Mouse (Mus musculus) spleen, embryonic (tissue): ENCODE data around the gene Serpina1c.
"Not testable (repeated sequence)": the region's sequence is repeated elsewhere in the genome, so short reads cannot be mapped to it uniquely, and the experiment has no call there.

ENCODE experiments used
- CTCF ChIA-PET: fragments of 350-600 bp; sonication (Branson Sonifier 250); formaldehyde crosslinking; loops from one replicate; lab custom pipeline; 2022; lab: Charles Lee

Gene Serpina1c

DNA sequence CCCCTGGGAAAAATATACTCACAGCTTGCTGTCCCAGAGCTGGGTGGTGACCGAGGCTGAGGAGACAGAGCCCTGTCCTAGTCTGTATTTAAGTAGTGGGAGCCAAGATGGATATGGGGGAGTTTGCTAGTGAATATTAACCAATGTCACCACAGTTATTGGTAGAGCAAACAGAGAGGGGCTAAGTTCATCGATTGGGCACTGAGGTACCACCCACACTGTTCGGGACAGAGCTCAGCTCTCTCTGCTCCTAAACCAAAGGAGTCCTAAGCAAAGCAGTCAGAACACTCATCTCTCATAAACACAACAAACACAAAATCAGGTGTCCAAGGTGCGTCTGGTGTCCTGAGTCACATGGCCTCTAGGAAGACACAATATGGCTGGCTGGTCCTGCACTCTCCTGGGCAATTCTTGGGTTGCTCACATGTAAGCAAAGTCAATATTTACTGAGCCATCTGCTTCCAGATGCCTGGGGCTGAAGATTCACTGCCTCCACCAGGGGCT lies at the start of gene Serpina1c:
Gene Serpina1c (minus strand): TSS at position 51 of the 504 bp plus-strand sequence.
- CTCF ChIA-PET: not testable (repeated sequence)

DNA sequence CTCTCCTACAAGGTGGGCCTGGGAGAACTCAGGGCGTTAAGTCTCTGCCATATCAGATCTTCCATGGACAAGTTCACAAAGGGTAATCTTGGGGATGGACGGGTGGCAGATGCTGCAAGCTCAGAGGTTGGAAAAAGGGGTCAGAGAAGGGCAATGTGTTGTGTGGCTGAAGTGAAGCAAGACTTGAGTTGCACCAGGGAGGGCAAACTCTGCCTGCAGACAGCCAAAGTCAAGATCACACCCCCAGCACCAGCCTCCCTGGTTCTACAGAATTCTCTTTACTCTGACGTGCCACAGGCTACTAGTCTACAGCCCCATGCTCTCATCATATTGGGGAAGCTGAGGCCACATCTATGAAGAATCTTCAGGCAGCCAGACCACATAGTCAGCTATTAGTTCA lies 48.3 kb upstream of the Serpina1c start:
- CTCF ChIA-PET: not testable (repeated sequence)

DNA sequence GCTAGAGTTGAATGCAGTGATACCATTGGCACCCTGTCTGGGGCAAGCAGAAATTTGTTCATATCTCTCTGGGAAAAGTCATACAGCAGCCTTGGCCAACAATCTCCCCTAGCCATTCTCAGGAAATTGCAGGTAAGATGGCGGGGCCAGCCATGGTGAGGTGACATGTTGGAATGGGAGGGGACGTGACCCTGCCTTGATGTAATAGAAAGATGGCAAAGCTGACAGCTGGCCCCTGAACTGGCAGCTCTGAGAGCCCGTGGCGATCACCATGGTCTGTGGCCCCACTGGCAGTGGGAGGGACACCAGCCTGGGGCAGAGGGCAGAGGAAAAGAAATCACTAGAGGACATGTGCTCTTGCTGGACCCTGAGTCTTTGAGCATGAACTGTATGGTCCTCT lies 41.6 kb upstream of the Serpina1c start:
- CTCF ChIA-PET: no interaction called here

DNA sequence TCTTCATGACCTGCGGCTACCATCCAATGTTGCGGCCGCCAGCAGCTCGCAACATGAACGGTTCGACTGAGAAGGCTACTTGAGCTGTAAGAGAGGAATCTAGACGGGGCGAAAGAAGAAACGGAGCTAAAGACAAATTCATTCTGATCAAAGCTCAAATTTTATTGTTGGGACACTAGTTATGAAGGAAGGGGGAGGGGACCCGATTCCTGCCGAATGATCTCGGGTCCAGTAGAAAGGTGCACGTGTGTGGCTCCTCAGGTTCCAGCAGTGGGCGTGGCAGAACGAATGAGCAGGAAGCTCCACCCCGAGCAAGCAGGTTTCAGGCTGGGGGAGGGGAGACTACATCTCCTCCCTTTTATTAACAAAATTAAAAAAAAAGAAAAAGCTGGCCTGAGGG lies 4.5 kb upstream of the Serpina1c start:
- CTCF ChIA-PET: not testable (repeated sequence)

DNA sequence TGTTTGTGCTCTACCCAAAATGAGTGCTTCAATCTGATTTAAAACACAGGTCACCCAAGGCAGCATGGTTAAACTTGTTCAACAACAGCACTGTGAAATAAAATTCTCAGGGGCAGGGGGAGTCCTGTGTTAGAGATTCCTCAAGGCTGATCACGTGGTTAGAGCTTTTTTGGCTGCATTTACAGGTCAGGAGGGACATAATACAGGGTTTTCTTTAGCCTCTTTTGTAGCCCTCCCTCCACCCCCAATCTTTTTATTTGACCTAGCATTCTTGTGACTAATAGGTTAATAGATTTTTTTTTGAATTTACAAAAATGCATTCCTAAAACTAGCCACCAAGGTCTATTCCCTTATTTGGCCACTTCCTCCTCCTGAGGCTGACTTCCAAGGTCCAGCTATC lies 3.1 kb upstream of the Serpina1c start:
- CTCF ChIA-PET: not testable (repeated sequence)

DNA sequence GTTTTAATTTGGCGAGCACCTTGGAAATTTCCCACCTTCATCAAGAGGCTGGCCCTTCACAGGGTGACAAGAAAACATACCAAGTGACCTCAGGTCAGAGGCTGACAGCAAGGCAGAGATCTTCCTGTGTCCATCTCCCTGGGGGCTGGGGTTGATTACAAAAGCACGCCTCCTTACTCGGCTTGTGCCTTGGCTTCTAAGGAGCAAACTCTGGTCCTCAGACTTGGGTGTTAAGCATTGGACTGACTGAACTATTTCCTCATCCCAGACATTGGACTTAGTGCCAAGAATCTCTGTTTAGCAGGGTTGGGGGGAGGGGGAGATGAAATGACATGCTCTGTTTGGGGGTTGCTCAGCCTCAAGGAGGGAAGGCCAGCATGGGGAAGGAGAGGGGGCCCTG lies 2.8 kb downstream of the Serpina1c start:
- CTCF ChIA-PET: not testable (repeated sequence)

DNA sequence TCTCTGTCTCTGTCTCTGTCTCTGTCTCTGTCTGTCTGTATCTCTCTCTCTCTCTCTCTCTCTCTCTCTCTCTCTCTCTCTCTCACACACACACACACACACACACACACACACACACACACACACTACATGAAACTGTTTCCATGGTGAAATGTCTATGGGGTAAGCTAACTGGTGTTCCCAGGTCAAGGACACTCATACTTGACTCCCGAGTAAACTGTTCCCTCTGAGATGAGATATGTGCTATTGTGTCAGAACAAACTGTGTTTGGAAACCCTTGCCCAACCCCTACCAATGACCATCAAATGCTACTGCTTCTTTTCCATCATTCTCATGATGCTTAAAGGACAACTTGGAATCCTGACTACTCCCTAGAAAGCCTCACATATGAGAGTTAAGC lies 37.8 kb downstream of the Serpina1c start:
- CTCF ChIA-PET: not testable (repeated sequence)

DNA sequence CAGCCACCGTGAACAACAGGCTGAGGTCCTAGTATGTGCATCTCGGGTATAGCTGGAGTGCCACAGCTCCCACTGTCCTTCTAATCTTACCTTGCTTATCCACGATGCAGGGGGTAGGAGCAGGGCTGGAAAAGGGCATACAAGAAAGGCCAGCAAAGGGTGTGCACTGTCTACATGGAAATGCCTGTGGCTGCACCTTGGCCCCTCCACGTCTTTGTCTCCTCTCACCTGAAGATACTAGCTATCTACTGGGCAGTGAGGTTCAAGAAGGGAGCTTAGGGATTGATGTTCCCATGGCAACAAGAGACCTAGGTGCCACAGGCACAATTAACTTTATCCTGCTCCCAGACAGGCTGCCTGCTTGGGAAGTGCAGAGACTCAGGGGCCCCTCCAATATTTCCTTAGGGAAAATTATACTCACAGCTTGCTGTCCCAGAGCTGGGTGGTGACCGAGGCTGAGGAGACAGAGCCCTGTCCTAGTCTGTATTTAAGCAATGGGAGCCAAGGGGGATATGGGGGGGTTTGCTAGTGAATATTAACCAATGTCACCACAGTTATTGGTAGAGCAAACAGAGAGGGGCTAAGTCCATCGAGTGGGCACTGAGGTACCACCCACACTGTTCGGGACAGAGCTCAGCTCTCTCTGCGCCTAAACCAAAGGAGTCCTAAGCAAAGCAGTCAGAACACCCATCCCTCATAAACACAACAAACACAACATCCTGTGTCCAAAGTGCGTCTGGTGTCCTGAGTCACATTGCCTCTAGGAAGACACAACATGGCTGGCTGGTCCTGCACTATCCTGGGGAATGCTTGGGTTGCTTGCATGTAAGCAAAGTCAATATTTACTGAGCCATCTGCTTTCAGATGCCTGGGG lies 41.3 kb downstream of the Serpina1c start, which contains the start of gene Serpina1a:
Gene Serpina1a (minus strand): TSS at position 462 of the 874 bp plus-strand sequence.
- CTCF ChIA-PET: not testable (repeated sequence)

DNA sequence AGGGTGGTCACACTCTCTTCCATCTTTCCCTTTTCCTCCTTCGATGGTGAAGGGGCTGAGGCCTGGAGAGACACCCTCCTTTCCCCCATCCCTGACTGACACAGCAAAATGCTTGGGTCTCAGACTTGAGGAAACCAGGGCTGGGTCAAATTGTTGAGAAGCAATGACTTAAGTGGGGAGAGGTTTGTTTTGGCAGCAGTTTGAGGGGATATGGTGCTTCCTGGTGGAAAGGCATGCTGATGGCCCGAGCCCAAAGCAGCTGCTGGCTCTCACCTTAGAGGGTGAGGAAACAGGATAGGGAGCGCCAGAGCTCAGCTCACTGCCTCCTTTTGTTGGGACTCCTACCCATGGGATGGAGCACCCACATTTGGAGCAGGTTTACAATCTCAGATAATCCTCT lies 43.7 kb downstream of the Serpina1c start:
- CTCF ChIA-PET: no interaction called here

DNA sequence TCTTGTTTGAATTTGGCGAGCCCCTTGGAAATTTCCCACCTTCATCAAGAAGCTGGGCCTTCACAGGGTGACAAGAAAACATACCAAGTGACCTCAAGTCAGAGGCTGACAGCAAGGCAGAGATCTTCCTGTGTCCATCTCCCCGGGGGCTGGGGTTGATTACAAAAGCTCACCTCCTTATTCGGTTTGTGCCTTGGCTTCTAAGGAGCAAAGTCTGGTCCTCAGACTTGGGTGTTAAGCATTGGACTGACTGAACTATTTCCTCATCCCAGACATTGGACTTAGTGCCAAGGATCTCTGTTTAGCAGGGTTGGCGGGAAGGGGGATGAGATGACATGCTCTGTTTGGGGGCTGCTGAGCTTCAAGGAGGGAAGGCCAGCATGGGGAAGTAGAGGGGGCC lies 44.1 kb downstream of the Serpina1c start:
- CTCF ChIA-PET: not testable (repeated sequence)

DNA sequence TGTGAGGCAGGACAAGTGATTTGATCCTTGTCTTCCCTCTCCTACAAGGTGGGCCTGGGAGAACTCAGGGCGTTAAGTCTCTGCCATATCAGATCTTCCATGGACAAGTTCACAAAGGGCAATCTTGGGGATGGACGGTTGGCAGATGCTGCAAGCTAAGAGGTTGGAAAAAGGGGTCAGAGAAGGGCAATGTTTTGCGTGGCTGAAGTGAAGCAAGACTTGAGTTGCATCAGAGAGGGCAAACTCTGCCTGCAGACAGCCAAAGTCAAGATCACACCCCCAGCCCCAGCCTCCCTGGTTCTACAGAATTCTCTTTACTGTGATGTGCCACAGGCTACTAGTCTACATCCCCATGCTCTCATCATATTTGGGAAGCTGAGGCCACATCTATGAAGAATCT lies 45.1 kb downstream of the Serpina1c start:
- CTCF ChIA-PET: not testable (repeated sequence)

DNA sequence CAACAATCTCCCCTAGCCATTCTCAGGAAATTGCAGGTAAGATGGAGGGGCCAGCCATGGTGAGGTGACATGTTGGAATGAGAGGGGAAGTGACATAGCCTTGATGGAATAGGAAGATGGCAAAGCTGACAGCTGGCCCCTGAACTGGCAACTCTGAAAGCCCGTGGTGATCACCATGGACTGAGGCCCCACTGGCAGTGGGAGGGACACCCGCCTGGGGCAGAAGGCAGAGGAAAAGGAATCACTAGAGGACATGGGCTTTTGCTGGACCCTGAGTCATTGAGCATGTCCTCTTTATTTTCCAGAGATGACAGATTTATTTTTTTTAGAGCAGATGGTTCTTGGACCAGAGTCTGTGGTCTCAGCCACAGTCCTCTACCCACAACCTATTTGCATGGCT lies 51.7 kb downstream of the Serpina1c start:
- CTCF ChIA-PET: not testable (repeated sequence)
